Mouse (Mus musculus) olfactory bulb, adult 2 months (tissue): ENCODE data around the gene Tmco2.

ENCODE experiments used
- CTCF ChIP-seq: fragments of 200-500 bp; IDR thresholded peaks from 2 replicates; pipeline ENCODE4 v1.5.1; 2012; ENCODE audit warnings: low read depth, mild to moderate bottlenecking, low read length, moderate library complexity; ENCODE audit not compliant: insufficient read depth
- POLR2A ChIP-seq: fragments of 200-500 bp; IDR thresholded peaks from 2 replicates; pipeline ENCODE4 v1.6.1; 2012; ENCODE audit warnings: mild to moderate bottlenecking, low read depth, low read length, moderate library complexity; ENCODE audit not compliant: insufficient read depth

GRCm38 (mm10) chr4:121088696-121089095 is 20.3 kb downstream of the Tmco2 start:
- TF ChIP-seq CTCF = no peak
- no peak for TF ChIP-seq POLR2A
